Mouse (Mus musculus): ENCODE measurements around the gene Sult1b1. TPM values are rescaled to one million over a fixed set of nuclear protein-coding genes. Genes with fewer than 3 reads are reported as not detected.

The Sult1b1 gene
- total RNA-seq, 1 experiment from 2014 or later, result not detected

- ATAC-seq (ENCODE audit: extremely low read depth, insufficient number of reproducible peaks, low FRiP score, poor library complexity, severe bottlenecking), result no peak
These were observed 55.8 kb downstream of the Sult1b1 start, which contains the start of gene Ugt2a2 for GRCm38 (mm10) chr5:87482160-87482559. Gene Ugt2a2, minus strand, starts transcription at chr5:87482260.

Other genes with a start within 250 kb of the Sult1b1 start
- not detected in 2 replicates for gene Ugt2a3, start 201.0 kb downstream of the Sult1b1 start, total RNA-seq (2017)
- not detected in 2 replicates for gene Ugt2b38, start 114.0 kb downstream of the Sult1b1 start, total RNA-seq (2017)
- not detected in 2 replicates for gene Ugt2a2, start 55.9 kb downstream of the Sult1b1 start, total RNA-seq (2017)
- gene Gm43638, start 51.4 kb downstream of the Sult1b1 start, total RNA-seq (2017), result not detected in 2 replicates
- gene Ugt2a1, start 47.3 kb downstream of the Sult1b1 start, total RNA-seq (2017), result not detected in 2 replicates
- not detected in 2 replicates for gene Sult1d1, start 30.8 kb upstream of the Sult1b1 start, total RNA-seq (2017)
- gene Sult1e1, start 53.4 kb upstream of the Sult1b1 start, total RNA-seq (2017), result not detected in 2 replicates
- not detected in 2 replicates for gene Csn1s1, start 128.0 kb upstream of the Sult1b1 start, total RNA-seq (2017)
- gene Csn2, start 161.4 kb upstream of the Sult1b1 start, total RNA-seq (2017), result not detected in 2 replicates
- not detected in 2 replicates for gene Csn1s2a, start 236.4 kb upstream of the Sult1b1 start, total RNA-seq (2017)

All from neutrophil, adult 5-6 weeks (primary cell).